Mouse (Mus musculus) ES-E14 (cell line): ENCODE results near the gene Slc9a9.

Experiments
- HCFC1 ChIP-seq: IDR thresholded peaks from 2 replicates; pipeline ENCODE4 v1.6.1; 2012; ENCODE audit warnings: low read length, inconsistent platforms, borderline replicate concordance; ENCODE audit not compliant: insufficient read depth
- MAFK ChIP-seq: IDR thresholded peaks from 2 replicates; pipeline ENCODE4 v1.6.1; 2014; ENCODE audit warnings: mild to moderate bottlenecking, low read depth, low read length, inconsistent platforms; ENCODE audit not compliant: insufficient read depth

DNA sequence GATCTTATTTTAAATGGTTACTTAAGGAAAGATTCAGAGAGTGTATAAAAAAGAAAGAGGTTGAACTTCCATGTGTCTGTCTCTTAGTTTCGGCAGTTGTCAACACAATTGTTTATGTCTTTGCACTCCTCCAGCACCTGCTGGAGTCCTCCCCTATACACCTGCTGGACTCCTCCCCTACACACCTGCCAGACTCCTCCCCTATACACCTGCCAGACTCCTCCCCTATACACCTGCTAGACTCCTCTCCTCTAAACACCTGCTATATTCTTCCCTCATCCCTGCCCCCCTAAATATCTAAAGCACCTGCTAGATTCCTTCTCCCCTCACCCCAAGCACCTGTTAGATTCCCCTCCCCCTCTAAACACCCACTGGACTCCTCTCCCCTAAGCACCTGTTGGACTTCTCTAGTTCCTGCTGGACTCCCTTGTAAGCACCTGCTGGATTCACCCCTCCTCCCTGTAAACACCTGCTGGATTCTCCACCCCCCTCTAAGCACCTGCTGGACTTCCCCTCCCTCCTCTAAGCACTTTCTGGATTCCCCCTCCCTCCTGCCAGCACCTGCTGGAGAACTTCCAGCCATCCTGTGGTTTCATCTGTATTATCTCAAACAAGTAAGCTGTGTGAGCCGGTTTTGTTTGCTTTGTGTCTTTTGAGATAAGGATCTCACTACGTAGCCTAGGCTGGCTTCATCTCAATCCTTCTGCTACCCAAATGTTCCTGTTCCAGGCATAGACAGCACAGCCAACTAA is 10.1 kb upstream of the Slc9a9 start:
- TF ChIP-seq MAFK (no peak), HCFC1 (no peak)
